Mouse (Mus musculus): ENCODE results near the gene Etfbkmt.
"Not testable (repeated sequence)": the region's sequence is repeated elsewhere in the genome, so short reads cannot be mapped to it uniquely, and the experiment has no call there.

Etfbkmt gene

DNA sequence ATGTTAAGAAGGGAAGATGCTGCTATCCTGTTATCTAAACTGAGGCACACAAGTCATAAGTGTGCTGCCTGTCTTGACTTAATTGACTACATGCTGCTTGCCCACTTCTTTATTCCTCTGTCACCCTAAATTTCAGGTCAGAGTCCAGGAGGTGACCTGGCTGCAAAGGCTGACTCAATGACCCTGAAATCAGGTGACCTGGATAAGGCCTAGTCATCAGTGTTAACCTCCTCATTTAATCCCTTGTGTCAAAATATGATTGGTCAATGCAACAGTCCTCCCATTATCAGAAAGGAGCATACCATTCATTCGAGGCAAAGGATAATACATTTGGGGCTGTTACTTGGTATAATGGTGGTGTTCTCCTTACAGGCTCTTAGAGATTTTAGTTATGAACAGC is at the start of gene Etfbkmt:
Etfbkmt (plus strand) TSS at position 379 of the 400 bp plus-strand sequence.
- DNase-seq (ENCODE audit: low spot score), result no peak

DNA sequence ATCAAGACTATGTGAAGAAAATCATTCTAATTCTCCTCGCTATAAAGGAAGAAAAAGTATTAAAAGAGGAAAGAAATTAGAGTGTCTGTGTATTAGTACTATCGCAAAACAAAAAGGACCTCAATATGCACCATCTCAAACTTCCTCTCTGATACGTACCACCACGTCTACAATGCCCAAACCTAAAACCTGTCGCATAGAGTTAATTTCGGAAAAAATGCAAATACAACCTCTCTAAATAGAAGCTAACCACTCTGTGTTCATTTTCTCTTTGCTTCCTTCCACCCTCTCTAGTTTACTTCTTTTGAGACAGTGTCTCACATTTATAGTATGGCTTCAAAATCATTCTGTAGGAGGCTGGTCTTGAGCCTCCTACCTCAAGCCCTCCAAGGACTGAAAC is 47.2 kb upstream of the Etfbkmt start:
- no peak for DNase-seq (ENCODE audit: low spot score)

DNA sequence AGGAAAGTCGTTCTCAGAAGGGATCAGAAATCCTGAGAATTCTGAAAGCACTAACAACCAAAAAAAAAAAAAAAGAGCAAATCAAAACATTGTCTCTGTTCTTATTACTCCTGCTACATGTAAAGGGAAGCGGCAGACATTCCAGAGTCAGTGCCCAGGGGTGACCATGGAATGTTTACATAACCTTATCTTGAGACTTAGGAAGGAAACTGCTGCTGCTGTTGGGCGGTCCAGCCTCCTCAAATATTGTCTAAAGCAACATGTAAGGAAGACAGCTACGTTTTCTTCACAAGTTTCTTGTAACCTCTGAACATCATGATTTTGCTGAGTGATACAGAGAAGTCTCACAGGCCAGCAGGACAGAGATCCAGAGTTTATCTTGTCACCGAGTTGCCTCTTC is 46.2 kb upstream of the Etfbkmt start:
- DNase-seq (ENCODE audit: low spot score), result no peak

DNA sequence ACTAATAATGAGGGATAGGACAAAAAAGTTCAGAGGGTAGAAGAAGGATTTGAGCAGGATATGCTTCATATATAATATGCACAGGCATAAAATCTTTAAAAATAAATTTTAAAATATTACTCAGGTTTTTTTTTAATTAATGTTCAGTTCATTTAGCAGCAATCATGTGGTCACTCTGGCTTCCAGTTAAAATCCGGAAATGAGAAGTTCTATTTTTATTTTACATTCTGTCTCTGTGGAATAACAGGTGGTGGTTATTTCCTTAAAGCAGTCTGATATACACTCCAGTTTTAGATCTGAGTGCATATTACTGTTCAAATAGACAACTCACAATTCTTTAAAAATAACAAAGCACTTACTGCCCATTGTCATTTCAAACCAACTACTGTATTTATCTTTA is 45.1 kb upstream of the Etfbkmt start:
- DNase-seq (ENCODE audit: low spot score), result no peak

DNA sequence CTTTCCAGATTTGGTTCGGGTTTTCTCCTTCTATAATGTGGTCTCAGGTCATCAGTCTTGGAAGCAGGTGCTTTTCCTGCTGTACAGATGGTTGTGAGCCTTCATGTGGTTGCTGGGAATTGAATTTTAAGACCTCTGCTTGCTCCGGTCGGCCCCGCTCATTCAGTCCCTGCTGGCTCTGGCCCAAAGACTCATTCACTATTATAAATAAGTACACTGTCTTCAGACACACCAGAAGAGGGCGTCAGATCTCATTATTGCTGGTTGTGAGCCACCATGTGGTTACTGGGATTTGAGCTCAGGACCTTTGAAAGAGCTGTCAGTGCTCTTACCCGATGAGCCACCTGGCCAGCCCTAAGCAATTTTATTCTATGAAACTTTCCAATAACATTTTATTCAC is 44.3 kb upstream of the Etfbkmt start:
- DNase-seq (ENCODE audit: low spot score), result no peak

DNA sequence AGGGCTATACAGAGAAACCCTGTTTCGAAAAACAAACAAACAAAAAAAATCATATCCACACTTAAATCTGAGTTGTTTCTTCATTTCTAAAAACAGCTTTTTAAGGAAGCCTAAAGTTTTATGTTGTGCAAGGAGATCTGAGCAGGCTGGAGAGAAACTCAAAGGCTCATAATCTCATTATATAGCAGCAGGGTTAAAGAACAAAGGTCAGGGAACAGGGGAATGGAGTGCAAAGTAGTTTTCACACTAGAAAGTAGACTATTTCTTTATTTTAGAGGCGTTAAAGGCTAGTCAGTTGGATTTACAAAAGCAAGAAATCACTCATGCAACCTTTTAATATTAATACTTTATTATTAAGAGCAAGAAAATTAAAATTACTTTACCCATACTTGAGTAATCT is 43.4 kb upstream of the Etfbkmt start:
- DNase-seq (ENCODE audit: low spot score), result no peak

DNA sequence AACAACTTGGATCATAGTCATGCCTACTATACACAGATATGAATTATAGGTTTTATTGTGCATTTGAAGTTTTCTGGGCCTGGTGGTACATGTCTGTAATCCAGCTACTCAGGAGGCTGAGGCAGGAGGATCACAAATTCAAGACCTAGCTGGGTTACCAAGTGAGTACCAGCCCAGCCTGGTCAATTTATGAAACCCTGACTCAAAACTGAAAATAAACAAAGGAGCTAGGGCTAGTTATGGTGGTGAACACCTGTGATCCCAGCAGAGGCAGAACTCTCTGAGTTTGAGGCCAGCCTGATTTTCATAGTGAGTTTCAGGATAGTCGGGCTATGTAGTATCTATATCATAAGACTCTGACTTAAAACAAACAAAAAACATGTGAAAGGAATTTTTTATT is 42.4 kb upstream of the Etfbkmt start:
- no peak for DNase-seq (ENCODE audit: low spot score)

DNA sequence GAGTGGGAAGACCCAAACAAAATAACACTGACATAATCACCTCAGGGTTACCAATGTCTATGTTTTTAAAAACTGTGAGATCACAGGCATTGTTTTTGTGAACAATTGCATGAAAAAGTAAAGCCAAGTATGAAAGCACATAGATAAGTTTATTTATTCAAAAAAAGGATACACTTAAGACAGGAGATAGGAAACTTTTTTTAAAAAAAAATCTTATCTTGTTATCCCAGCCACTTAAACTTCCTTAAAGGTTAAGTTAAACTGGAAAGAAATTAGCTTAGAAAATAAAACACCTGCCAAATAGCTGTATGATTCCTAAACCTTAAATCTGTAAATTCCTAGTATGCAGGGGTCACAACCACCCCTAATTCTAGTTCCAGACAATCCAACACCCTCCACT is 40.7 kb upstream of the Etfbkmt start:
- no peak for DNase-seq (ENCODE audit: low spot score)

DNA sequence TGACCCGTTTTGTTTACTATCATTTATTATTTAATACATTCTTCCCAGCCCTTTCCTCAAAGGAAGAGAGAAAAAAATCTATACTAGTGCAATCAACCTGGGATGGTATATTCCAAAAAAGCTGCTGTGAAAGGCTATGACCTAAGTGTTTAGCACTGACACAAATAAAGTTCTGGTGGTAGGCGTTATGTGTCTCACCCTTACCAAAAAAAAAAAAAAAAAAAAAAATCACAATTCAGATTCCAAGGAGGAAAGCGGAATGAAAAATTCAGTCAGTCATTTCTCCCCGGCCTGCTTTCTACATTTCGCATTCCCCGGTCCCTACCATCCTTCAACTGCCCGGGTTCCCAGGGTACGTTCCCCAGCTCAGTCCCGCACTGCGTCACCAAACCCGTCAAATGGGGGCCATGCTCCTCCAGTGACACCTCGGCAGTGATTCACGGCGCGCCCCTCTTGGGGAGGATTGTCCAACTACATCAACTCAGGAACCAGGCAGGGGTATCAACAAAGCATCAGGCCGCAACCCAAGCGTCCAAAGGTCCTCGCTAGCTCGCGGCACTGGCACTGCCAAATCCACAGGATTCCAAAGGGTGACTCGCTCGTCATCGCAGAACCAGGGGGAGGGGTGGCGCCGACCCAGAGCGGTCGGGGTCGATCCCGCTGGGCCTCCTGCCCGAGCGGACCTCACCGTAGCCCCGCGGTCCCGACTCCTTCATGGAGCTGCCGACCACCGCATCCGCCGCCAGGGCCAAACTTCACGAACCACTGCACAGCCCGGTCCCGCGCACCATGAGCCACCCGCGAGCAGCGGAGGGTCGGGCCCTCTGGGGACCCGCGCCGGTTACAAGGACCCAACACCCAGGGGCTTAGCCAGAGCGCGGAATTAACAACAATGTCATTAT is 39.2 kb upstream of the Etfbkmt start:
- no peak for DNase-seq (ENCODE audit: low spot score)

DNA sequence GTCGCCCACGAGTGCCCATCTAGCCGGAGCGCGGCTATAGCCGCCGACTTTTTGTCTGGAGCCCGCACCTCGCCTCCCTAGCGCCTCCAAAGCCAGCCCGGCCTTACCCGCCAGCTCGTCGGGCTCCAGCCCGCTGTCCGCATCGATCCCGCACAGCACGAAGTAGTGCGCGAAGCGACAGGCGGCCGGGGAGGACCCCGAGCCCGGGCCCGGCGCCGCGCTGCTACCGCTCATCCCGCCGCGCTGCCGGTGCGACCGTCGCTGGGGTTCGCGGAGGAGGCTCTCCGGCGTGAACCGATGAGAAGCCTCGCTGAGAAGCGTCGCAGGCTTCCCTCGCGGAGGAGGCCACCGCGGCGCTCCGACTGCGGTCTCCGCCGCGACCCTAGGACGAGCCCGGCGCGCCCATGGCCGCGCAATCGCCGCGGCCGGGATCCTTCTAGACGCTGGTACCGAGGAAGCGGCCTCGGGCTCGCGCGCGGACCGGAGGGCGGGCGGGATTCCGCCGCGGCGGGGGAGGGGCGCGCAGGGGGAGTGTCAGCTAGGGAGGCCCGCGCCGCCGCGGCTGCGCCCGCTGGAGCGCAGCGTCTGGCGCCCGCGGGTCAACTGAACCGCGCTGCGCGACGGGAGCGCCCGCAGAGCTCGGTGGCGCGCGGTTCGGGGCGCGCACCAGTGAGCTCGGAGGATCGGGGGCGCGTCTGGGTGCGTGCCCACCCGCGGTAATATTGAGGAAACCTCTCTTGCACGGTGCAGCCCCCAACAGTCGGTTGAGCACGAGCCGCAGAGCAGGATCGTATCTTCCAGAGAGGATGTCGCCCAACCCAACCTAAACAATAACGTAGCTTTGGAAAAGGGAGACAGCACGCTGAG is 38.3 kb upstream of the Etfbkmt start, which contains the start of gene Dennd5b:
Dennd5b (minus strand) TSS at position 605 of the 867 bp plus-strand sequence.
- DNase-seq (ENCODE audit: low spot score), result no peak

DNA sequence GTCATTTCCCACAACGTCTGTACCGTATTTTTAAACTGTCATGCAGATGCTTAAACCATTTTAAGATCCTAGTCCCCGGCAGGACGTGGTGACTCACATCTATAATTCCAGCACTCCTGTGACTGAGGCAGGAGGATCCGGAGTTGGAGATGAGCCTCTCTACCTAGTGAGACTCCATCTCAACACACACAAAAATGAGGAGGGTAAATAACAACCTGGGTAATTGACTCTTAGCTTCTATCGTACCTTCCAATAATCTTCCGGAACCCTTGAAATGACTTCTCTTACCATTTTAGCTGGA is 37.8 kb upstream of the Etfbkmt start:
- DNase-seq (ENCODE audit: low spot score), result no peak

DNA sequence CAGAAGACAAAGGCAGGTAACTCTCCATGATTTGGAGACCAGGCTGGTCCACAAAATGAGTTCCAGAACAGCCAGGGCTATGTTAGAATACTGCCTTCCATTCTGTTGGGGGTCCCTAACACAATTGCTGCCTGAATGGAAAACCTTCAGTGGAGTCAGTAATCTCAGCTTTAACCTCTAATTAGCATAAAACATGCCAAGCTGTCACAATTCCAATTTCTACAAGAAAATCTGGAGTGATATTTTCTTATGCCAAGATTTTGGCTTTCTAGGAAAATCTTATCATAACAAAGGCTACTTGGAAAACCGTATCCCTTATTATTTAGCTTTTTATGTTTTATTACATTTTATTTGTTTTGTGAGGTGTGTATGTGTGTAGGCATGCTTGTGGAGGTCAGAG is 36.2 kb upstream of the Etfbkmt start:
- no peak for DNase-seq (ENCODE audit: low spot score)

DNA sequence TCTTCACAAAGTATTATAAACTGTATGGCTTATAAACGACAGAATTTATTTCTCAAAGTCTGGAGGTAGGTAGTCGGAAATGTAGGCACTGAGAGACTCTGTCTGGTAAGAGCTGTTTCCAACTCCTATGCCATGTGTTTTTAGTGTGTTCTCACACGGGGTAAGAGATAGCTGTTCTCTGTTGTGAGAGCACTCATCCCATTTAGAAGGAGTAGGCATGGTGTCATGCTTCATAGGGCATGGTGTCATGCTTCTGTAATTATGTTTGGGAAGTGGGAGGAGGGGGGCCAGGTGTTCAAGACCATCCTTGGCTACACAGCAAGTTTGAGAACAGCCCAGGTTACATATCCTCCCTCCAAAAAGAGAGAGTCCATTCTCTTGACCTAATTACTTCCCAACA is 32.0 kb upstream of the Etfbkmt start:
- DNase-seq (ENCODE audit: low spot score), result no peak

DNA sequence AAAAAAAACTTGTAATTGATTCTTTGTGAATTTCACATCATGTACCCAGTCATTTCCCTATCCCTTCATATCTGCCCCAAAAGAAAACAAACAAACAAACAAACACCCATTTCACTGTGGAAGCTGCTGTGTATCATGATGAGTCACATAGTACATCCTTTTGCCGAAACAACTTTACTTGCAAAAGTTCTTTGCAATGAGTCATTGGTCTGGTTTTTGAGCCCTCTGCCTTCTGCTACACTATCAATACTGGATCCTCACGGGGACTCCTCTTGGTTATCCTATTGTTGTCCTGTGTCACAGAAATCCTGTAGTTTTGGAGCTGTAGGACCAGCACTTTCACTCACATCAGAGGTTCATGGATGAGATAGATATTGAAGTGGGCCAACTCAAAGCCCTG is 30.7 kb upstream of the Etfbkmt start:
- no peak for DNase-seq (ENCODE audit: low spot score)

DNA sequence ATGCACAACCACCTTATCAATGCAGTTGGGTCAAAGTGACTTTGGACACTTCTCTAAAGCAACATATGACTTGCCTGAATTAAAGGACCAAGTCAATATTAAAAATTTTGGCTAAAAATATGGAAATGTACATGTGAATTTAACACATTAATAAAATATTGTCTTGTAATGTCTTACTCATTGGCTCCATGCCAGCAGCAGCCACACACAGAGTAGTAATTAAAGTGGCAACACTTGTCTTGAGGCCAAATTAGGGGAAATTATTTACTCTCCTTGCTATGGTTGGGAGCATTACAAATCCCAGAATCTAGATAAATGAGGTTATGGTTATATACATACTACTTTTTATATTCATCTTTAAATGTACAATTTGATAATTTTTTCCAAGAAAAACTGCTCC is 22.7 kb upstream of the Etfbkmt start:
- DNase-seq (ENCODE audit: low spot score), result no peak

DNA sequence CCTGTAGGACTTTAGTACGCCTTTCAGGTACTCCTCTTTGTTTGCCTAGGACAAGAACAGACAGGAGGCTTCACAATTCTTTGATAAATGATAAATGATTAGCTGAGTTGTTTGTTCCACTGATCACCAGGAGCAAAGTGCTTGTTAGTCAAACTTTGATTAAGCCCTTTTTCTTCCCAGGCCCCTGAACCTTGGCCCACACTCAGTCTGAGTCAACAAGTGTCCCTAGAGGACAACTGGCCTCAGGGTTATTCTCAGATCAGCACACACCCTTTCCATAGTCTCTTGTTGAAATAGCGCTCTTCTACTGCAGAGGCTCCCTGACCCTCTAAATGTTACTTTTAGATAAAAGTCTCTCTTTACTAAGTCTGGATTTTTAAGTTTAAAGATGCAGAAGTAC is 20.7 kb upstream of the Etfbkmt start:
- DNase-seq (ENCODE audit: low spot score), result peak; percentile 76

DNA sequence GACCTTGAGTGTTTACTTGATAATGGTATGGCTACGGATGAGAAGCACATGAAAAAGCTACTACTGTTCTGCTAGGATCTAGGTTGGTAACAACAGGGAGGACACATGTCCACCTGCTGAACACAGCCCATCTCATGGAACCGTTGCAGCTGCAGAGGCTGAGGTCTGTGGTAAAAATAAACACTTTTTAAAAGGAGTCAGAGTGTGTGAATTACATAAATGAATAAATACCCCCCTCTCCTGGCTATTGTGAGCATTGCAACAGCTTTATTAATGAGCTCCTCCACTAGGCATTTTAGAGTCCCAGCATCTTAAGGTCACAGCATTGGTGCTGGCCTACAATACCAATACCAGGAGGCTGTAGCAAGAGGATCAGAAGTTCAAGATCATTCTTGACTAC is 19.8 kb upstream of the Etfbkmt start:
- peak; percentile 88 for DNase-seq (ENCODE audit: low spot score)

DNA sequence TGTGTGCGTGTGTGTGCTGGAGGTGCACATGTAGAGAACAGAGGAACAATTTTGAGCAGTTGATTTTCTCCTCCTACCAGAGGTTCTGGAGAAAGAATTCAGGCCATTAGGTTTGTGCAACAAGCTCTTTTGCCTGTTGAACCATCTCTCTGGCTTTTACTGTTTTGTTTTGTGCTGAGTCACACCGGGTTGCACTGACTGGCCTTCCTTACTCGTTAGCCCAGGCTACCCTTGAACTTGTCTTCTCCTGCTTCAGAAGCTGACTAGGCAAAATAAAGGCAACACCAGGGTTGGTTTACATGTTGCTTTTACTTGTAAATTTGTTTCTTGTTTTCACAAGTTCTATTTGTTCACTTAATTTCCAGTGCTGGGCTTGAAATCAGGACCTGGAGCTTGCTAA is 16.6 kb upstream of the Etfbkmt start:
- no peak for DNase-seq (ENCODE audit: low spot score)

DNA sequence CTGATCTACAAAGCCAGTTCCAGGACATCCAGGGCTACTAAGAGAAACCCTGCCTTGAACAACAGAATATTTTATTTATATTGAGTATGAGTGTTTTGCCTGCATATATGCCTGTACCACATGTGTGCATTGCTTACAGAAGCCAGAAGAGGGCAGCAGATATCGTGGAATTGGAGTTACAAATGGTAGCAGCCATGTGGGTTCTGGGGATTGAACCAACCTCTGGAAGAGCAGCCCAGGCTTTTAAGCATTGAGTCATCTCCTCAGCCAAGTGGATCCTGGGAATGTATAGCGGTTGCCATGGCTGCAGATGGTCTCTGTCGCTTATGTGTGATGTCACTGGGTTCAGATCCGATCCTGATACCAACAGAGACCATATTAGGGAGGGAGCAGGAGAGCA is 13.0 kb upstream of the Etfbkmt start:
- DNase-seq (ENCODE audit: low spot score), result peak; percentile 37

DNA sequence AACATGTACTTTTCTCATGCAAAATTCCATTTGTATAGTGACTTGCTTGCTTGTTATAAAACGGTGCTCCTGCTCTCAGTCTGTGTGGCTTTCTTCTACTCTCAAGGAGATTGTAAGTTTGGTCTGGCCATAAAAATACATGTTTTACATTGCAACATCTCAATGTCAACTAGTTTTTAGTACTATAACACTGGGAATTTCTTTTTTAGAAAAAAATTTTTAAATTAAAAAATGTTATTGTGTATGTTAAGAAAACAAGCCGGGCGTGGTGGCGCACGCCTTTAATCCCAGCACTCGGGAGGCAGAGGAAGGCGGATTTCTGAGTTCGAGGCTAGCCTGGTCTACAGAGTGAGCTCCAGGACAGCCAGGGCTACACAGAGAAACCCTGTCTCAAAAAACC is 9.8 kb upstream of the Etfbkmt start, which contains the start of gene Gm10203:
Gm10203 (plus strand) TSS at position 301 of the 400 bp plus-strand sequence.
- not testable (repeated sequence) for DNase-seq (ENCODE audit: low spot score)

DNA sequence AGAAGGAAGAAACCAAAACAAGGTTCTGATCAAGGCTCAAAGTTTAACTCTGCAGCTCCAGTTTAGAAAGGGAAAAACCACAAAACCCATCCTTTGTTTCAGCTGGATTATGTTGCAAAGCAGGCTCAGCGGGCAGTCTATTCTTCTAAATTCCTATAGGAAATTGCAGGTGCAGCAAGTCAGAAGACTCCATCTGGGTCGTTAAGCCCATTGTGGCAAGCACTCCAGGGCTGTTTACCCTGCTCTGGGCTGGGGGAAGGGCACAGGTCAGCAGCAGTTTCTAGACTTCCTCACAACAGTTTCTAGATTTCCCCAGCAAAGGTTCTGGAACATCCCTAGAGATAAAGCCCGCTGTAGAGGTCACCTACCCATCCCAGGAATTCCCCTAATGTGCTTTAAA is 8.5 kb upstream of the Etfbkmt start:
- no peak for DNase-seq (ENCODE audit: low spot score)

DNA sequence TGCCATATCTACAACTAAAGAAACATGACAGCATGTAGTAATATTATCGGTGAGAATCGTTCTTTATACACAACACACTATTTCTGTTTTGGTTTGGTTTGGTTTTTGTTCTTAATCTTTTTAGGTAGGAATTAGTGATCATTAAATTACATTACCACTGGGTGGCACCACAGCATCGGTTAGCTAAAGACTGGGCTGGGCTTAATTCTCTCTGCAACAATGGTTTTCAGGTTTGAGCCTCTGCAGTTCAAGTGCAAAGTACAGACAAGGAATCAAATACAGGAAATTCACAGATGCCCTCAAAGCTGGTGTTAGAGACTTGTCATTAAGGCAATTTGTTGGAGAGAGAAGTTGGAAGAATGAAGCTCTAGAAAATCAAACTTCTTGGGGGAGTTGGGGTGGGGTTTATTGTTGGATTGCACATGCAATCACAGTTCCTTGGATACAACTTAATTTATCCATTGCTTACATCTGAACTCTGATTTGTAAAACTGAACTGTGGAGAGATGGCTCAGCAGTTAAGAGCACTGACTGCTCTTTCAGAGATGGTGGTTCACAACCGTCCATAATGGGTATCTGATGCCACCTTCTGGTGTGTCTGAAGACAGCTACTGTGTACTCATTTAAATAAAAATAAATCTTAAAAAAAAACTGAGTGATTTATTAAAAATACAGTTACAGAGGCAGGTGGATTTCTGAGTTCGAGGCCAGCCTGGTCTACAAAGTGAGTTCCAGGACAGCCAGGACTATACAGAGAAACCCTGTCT is 7.2 kb upstream of the Etfbkmt start:
- peak; percentile 89 for DNase-seq (ENCODE audit: low spot score)
